Mouse (Mus musculus) lung, embryonic 16.5 days (tissue): ENCODE data around the gene Lrrn4cl. TPM values are rescaled to one million over a fixed set of nuclear protein-coding genes. Genes with fewer than 3 reads are reported as not detected.

Experiments used
- ATAC-seq: fragments of 200-750 bp; cut with Nextera tagmentation; 2 replicates; pipeline ENCODE4 v1.8.0; 2017; ENCODE audit warnings: low read depth, mild to moderate bottlenecking, moderate library complexity
- H3K27ac ChIP-seq: fragments of 300-500 bp; sonication (generic); 2 replicates; pipeline ENCODE4 v1.5.1; 2014; ENCODE audit warnings: mild to moderate bottlenecking, control low read depth, low read length
- H3K27me3 ChIP-seq: fragments of 300-500 bp; sonication (generic); 2 replicates; pipeline ENCODE4 v1.6.1; 2014; ENCODE audit warnings: low read depth, low read length, mixed read lengths; ENCODE audit not compliant: control insufficient read depth, insufficient read depth
- H3K36me3 ChIP-seq: fragments of 300-500 bp; sonication (generic); 2 replicates; pipeline ENCODE4 v1.6.1; 2014; ENCODE audit warnings: low read length; ENCODE audit not compliant: control insufficient read depth, insufficient read depth
- H3K4me1 ChIP-seq: fragments of 300-500 bp; sonication (generic); replicated peaks from 2 replicates; pipeline ENCODE4 v1.6.1; 2014; ENCODE audit warnings: low read length, mixed read lengths; ENCODE audit not compliant: control insufficient read depth, insufficient read depth
- H3K4me2 ChIP-seq: fragments of 300-500 bp; sonication (generic); 2 replicates; pipeline ENCODE4 v1.6.1; 2014; ENCODE audit warnings: low read depth, low read length, control low read depth
- H3K4me3 ChIP-seq: fragments of 300-500 bp; sonication (generic); 2 replicates; pipeline ENCODE4 v1.5.1; 2014; ENCODE audit warnings: mild to moderate bottlenecking, low read length, control low read depth
- H3K9ac ChIP-seq: fragments of 300-500 bp; sonication (generic); 2 replicates; pipeline ENCODE4 v1.6.1; 2014; ENCODE audit warnings: low read length, control low read depth
- H3K9me3 ChIP-seq: fragments of 300-500 bp; sonication (generic); 2 replicates; pipeline ENCODE4 v1.6.1; 2016; ENCODE audit warnings: low read length; ENCODE audit not compliant: control insufficient read depth
- WGBS: fragments of 180-500 bp; shearing (Covaris S2); extraction: QIAGEN DNeasy Blood & Tissue Kit; methylation state at CpG from one replicate; pipeline ENCODE4 v1.1.7; 2014; 5-methylcytosine and 5-hydroxymethylcytosine counted together
- polyA plus RNA-seq: library from polyadenylated mRNA; unstranded; fragments of >200 nt; fragmentation: Nextera tagmentation; extraction: Ambion mirVana; gene quantifications from 2 replicates; pipeline ENCODE4 v1.2.1, GENCODE M21; 2015

Lrrn4cl gene
- polyA plus RNA-seq, 1 experiment from 2014 or later, result 1.7 TPM

- H3K9me3 ChIP-seq, result no peaks in the 10 kb centered on the region
- peaks cover 10% of the 10 kb centered on the region for H3K4me1 ChIP-seq
- peak within 1 kb of the TSS; percentile 99 for H3K9ac ChIP-seq
- H3K4me2 ChIP-seq, result peak within 1 kb of the TSS; percentile 69
- peak; percentile 98 for ATAC-seq
- peak within 1 kb of the TSS; percentile 99 for H3K4me3 ChIP-seq
- WGBS, result 1% methylated on average over 51 of the region's 59 CpGs
- peak within 1 kb of the TSS; percentile 78 for H3K27ac ChIP-seq
- peaks cover 16% of the 10 kb centered on the region for H3K36me3 ChIP-seq
- no peaks in the 10 kb centered on the region for H3K27me3 ChIP-seq
Observed at GRCm38 (mm10) chr19:8871267-8872186, 21.0 kb downstream of the Lrrn4cl start, which contains the start of gene Ubxn1. Gene Ubxn1, plus strand, starts transcription at chr19:8871496.

- Histone ChIP-seq H3K4me1 (peaks cover 10% of the 10 kb centered on the region), H3K36me3 (peaks cover 17% of the 10 kb centered on the region), H3K4me2 (peak overlapping the region; percentile 69), H3K9me3 (no peaks in the 10 kb centered on the region), H3K27me3 (no peaks in the 10 kb centered on the region), H3K9ac (peak overlapping the region; percentile 99), H3K4me3 (peak overlapping the region; percentile 99), H3K27ac (no peak overlapping the region)
- ATAC-seq, result no peak
- 61% methylated on average over 10 of the region's 10 CpGs for WGBS
Observed at GRCm38 (mm10) chr19:8872266-8872840, 21.8 kb downstream of the Lrrn4cl start.

- ATAC-seq, result no peak
- Histone ChIP-seq H3K36me3 (peaks cover 17% of the 10 kb centered on the region), H3K9me3 (no peaks in the 10 kb centered on the region), H3K9ac (no peak overlapping the region), H3K4me2 (no peak overlapping the region), H3K27ac (no peak overlapping the region), H3K4me3 (no peak overlapping the region), H3K4me1 (peaks cover 10% of the 10 kb centered on the region), H3K27me3 (no peaks in the 10 kb centered on the region)
- WGBS, result 88% methylated on average over 7 of the region's 7 CpGs
Observed at GRCm38 (mm10) chr19:8875031-8875430, 24.5 kb downstream of the Lrrn4cl start.

- H3K4me3 ChIP-seq, result peak within 1 kb of the TSS; percentile 83
- peak within 1 kb of the TSS; percentile 89 for H3K9ac ChIP-seq
- no peaks in the 10 kb centered on the region for H3K27me3 ChIP-seq
- peak within 1 kb of the TSS; percentile 83 for H3K27ac ChIP-seq
- H3K4me1 ChIP-seq, result no peaks in the 10 kb centered on the region; the same call in 1 of the 2 replicates
- H3K36me3 ChIP-seq, result peaks cover 5% of the 10 kb centered on the region
- WGBS, result under 1% methylated on average over 42 of the region's 42 CpGs
- H3K9me3 ChIP-seq, result no peaks in the 10 kb centered on the region
- ATAC-seq, result peak; percentile 97
- peak within 1 kb of the TSS; percentile 82 for H3K4me2 ChIP-seq
Observed at GRCm38 (mm10) chr19:8880311-8881033, 29.9 kb downstream of the Lrrn4cl start, which contains the start of gene Uqcc3. Gene Uqcc3, minus strand, starts transcription at chr19:8880923.

GRCm38 (mm10) chr19:8881034-8881392 is 30.4 kb downstream of the Lrrn4cl start:
- Histone ChIP-seq H3K36me3 (peaks cover 3% of the 10 kb centered on the region; the same call in 1 of the 2 replicates), H3K9me3 (no peaks in the 10 kb centered on the region), H3K9ac (peak overlapping the region; percentile 89), H3K27me3 (no peaks in the 10 kb centered on the region), H3K4me1 (no peaks in the 10 kb centered on the region; the same call in 1 of the 2 replicates), H3K4me3 (peak overlapping the region; percentile 83), H3K27ac (no peak overlapping the region), H3K4me2 (peak overlapping the region; percentile 82)
- ATAC-seq, result no peak
- WGBS, result 9% methylated on average over 3 of the region's 3 CpGs

GRCm38 (mm10) chr19:8883616-8884015 is 33.0 kb downstream of the Lrrn4cl start, which contains the start of the genes Lbhd1 and Gm49403:
Gene Lbhd1, plus strand, starts transcription at chr19:8883732.
Gene Gm49403, plus strand, starts transcription at chr19:8883930.
- Histone ChIP-seq H3K4me3 (no peak within 1 kb of the TSS), H3K9me3 (no peaks in the 10 kb centered on the region), H3K36me3 (no peaks in the 10 kb centered on the region), H3K27ac (no peak within 1 kb of the TSS), H3K9ac (no peak within 1 kb of the TSS), H3K27me3 (no peaks in the 10 kb centered on the region), H3K4me2 (no peak within 1 kb of the TSS), H3K4me1 (peaks cover 6% of the 10 kb centered on the region)
- no peak for ATAC-seq
- WGBS, result 69% methylated on average over 3 of the region's 3 CpGs

GRCm38 (mm10) chr19:8886916-8887584 is 36.5 kb downstream of the Lrrn4cl start:
- ATAC-seq, result no peak
- no peaks in the 10 kb centered on the region for H3K9me3 ChIP-seq
- no peaks in the 10 kb centered on the region for H3K27me3 ChIP-seq
- H3K4me2 ChIP-seq, result peak overlapping the region; percentile 79; the same call in 1 of the 2 replicates
- WGBS, result 48% methylated on average over 1 of the region's 1 CpGs
- H3K27ac ChIP-seq, result peak overlapping the region; percentile 77
- peaks cover 8% of the 10 kb centered on the region; the same call in 1 of the 2 replicates for H3K36me3 ChIP-seq
- peak overlapping the region; percentile 84 for H3K9ac ChIP-seq
- peak overlapping the region; percentile 76; the same call in 1 of the 2 replicates for H3K4me3 ChIP-seq
- peaks cover 12% of the 10 kb centered on the region for H3K4me1 ChIP-seq

GRCm38 (mm10) chr19:8887585-8888463 is 37.3 kb downstream of the Lrrn4cl start:
- no peaks in the 10 kb centered on the region for H3K9me3 ChIP-seq
- peak overlapping the region; percentile 84 for H3K9ac ChIP-seq
- peaks cover 8% of the 10 kb centered on the region; the same call in 1 of the 2 replicates for H3K36me3 ChIP-seq
- WGBS, result 10% methylated on average over 19 of the region's 19 CpGs
- peaks cover 12% of the 10 kb centered on the region for H3K4me1 ChIP-seq
- ATAC-seq, result no peak
- H3K27ac ChIP-seq, result peak overlapping the region; percentile 77
- H3K4me2 ChIP-seq, result peak overlapping the region; percentile 79
- H3K27me3 ChIP-seq, result no peaks in the 10 kb centered on the region
- peak overlapping the region; percentile 76 for H3K4me3 ChIP-seq
